Mouse (Mus musculus) myocyte (in vitro differentiated cells): ENCODE measurements around the gene 2310007B03Rik. TPM values are rescaled to one million over a fixed set of nuclear protein-coding genes. Genes with fewer than 3 reads are reported as not detected.

Source experiments
- H3K27me3 ChIP-seq: one replicate; pipeline ENCODE4 v1.6.1; 2011; ENCODE audit not compliant: control insufficient read depth, insufficient read depth, insufficient read length
- H3K36me3 ChIP-seq: one replicate; pipeline ENCODE4 v1.6.1; 2011; ENCODE audit not compliant: control insufficient read depth, insufficient read depth
- H3K4me2 ChIP-seq: one replicate; pipeline ENCODE4 v1.6.1; 2011; ENCODE audit warnings: low read depth, control low read depth
- H3K4me3 ChIP-seq: one replicate; pipeline ENCODE4 v1.5.1; 2011; ENCODE audit warnings: mild to moderate bottlenecking, control low read depth, moderate library complexity
- H3K79me2 ChIP-seq: one replicate; pipeline ENCODE4 v1.6.1; 2011; ENCODE audit not compliant: control insufficient read depth, insufficient read depth
- H3ac ChIP-seq: one replicate; pipeline ENCODE4 v1.6.1; 2011; ENCODE audit not compliant: control insufficient read depth, insufficient read length
- MYOD1 ChIP-seq, 3 experiments: IDR thresholded peaks; one replicate each; pipeline ENCODE4 v1.6.1; 2011; ENCODE audit warnings: control low read depth in 2 of 3, low read depth in 2 of 3, mild to moderate bottlenecking in 2 of 3, moderate library complexity in 1 of 3; ENCODE audit not compliant: insufficient read length in 2 of 3, control insufficient read depth in 1 of 3
- MYOG ChIP-seq, 3 experiments: IDR thresholded peaks; one replicate each; pipeline ENCODE4 v1.6.1; 2011; ENCODE audit warnings: control low read depth in 2 of 3, low read depth in 2 of 3, mild to moderate bottlenecking in 2 of 3; ENCODE audit not compliant: insufficient read length in 2 of 3, control insufficient read depth in 1 of 3, insufficient read depth in 1 of 3
- REST ChIP-seq: IDR thresholded peaks from one replicate; pipeline ENCODE4 v1.6.1; 2011; ENCODE audit warnings: mild to moderate bottlenecking, control low read depth, moderate library complexity; ENCODE audit not compliant: insufficient read depth, insufficient read length
- TCF3 ChIP-seq: IDR thresholded peaks from one replicate; pipeline ENCODE4 v1.6.1; 2011; ENCODE audit warnings: low read depth, control low read depth; ENCODE audit not compliant: insufficient read length
- polyA plus RNA-seq: library from polyadenylated mRNA; unstranded; fragments of >200 nt; fragmentation: generic; extraction: Trizol; gene quantifications from one replicate; pipeline ENCODE4 v1.2.1, GENCODE M21; 2012; ENCODE audit warnings: missing spikeins

2310007B03Rik gene
- polyA plus RNA-seq, 1 experiment: 0.06 TPM

DNA sequence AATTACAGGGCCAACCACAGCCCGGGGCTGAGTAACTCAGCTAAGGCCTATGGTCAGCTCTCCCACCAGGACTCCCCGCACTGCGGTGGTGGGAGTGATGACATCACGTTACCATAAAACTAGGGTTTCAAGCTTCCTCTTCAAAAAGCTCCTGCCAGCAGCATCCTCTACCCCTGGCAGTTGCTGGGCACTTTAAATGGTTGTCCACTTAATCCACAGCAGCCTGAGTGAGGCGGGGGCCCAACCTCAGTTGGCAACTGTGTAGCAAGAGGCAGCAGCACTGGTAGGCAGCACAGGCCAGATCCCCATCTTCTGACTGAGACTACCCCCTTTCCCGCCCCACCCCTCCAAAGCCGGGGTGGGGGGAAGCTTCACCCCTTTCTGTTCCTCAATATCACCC is 58.0 kb downstream of the 2310007B03Rik start:
- Histone ChIP-seq H3K4me2 (no peak overlapping the region), H3K4me3 (no peak overlapping the region), H3ac (no peak overlapping the region), H3K36me3 (no peaks in the 10 kb centered on the region), H3K79me2 (no peaks in the 10 kb centered on the region), H3K27me3 (peaks cover 45% of the 10 kb centered on the region)
- no peak for TF ChIP-seq TCF3
- no peak for TF ChIP-seq MYOG (IDR thresholded peaks at IDR 0.05; ENCODE audit: control insufficient read depth in 1 of 3, insufficient read depth in 1 of 3, insufficient read length in 2 of 3, low read depth in 2 of 3)
- no peak for TF ChIP-seq MYOD1 (IDR thresholded peaks at IDR 0.05; ENCODE audit: control insufficient read depth in 1 of 3, insufficient read length in 2 of 3, low read depth in 2 of 3)
- no peak for TF ChIP-seq REST

DNA sequence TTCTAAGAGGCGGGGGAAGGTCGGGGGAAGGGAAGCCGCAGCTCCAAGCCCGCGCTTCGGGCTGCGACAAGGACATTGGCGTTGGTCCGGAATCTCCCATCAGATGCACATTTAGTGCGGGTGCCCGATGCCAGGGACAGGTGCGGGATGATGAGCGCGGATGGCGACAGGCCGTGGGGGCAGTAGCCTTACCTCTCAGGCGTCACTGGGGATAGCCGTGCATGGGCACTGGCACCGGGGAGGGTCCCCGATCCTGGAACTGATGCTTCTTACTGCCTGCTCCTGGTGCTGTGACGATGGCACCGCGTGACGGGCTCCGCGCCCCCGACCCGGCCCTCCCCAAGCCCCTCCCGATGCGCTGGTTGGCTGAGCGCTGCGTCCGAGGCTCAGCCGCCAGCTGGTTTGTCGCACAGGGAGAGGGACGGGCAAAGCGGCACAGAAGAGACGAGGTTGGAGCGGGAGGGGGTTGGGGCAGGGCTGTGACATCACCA is 59.1 kb downstream of the 2310007B03Rik start, which contains the start of gene Kif1a:
TSS of gene Kif1a (minus strand) at position 381 of the 491 bp plus-strand sequence.
- peak within 1 kb of the TSS; percentile 5 for H3K4me3 ChIP-seq

More for the DNA sequence above, 59.1 kb downstream of the 2310007B03Rik start, which contains the start of gene Kif1a:
- Histone ChIP-seq H3K79me2 (no peaks in the 10 kb centered on the region), H3K36me3 (no peaks in the 10 kb centered on the region), H3K27me3 (peaks cover 45% of the 10 kb centered on the region), H3ac (no peak within 1 kb of the TSS), H3K4me2 (peak within 1 kb of the TSS; percentile 61)
- TF ChIP-seq MYOG (IDR thresholded peaks at IDR 0.05; ENCODE audit: control insufficient read depth in 1 of 3, insufficient read depth in 1 of 3, insufficient read length in 2 of 3, low read depth in 2 of 3): peak in 1 of 3 experiments; percentile 13
- TF ChIP-seq MYOD1 (IDR thresholded peaks at IDR 0.05; ENCODE audit: control insufficient read depth in 1 of 3, insufficient read length in 2 of 3, low read depth in 2 of 3): peak in 1 of 3 experiments; percentile 17
- TF ChIP-seq TCF3: no peak

Other genes starting within 250 kb of the 2310007B03Rik start
- 23.6 TPM for gene Capn10, start 226.6 kb downstream of the 2310007B03Rik start, polyA plus RNA-seq
- 1.0 TPM for gene Gpr35, start 210.1 kb downstream of the 2310007B03Rik start, polyA plus RNA-seq
- not detected for gene Aqp12, start 154.6 kb downstream of the 2310007B03Rik start, polyA plus RNA-seq
- gene Kif1a, start 59.0 kb downstream of the 2310007B03Rik start, polyA plus RNA-seq: 0.95 TPM
- not detected for gene Agxt, start 25.7 kb downstream of the 2310007B03Rik start, polyA plus RNA-seq
- gene Crocc2, start 7.8 kb upstream of the 2310007B03Rik start, polyA plus RNA-seq: not detected
- gene Sned1, start 74.9 kb upstream of the 2310007B03Rik start, polyA plus RNA-seq: 0.20 TPM
- gene Mterf4, start 145.0 kb upstream of the 2310007B03Rik start, polyA plus RNA-seq: 16.5 TPM
- 22.9 TPM for gene Ppp1r7, start 181.9 kb upstream of the 2310007B03Rik start, polyA plus RNA-seq
- 2.7 TPM for gene Pask, start 182.5 kb upstream of the 2310007B03Rik start, polyA plus RNA-seq
- gene Ano7, start 213.0 kb upstream of the 2310007B03Rik start, polyA plus RNA-seq: not detected